Mouse (Mus musculus) lung, adult 2 months (tissue): ENCODE measurements around the gene Map3k15.

ENCODE experiments used
- CTCF ChIP-seq: fragments of 200-500 bp; IDR thresholded peaks from 2 replicates; pipeline ENCODE4 v1.5.1; 2011; ENCODE audit warnings: mild to moderate bottlenecking, low read length, control low read depth; ENCODE audit not compliant: insufficient read depth
- POLR2A ChIP-seq: fragments of 200-500 bp; IDR thresholded peaks from 2 replicates; pipeline ENCODE4 v1.6.1; 2011; ENCODE audit warnings: low read depth, mild to moderate bottlenecking, control low read depth, low read length, borderline replicate concordance; ENCODE audit errors: extremely low read depth

DNA sequence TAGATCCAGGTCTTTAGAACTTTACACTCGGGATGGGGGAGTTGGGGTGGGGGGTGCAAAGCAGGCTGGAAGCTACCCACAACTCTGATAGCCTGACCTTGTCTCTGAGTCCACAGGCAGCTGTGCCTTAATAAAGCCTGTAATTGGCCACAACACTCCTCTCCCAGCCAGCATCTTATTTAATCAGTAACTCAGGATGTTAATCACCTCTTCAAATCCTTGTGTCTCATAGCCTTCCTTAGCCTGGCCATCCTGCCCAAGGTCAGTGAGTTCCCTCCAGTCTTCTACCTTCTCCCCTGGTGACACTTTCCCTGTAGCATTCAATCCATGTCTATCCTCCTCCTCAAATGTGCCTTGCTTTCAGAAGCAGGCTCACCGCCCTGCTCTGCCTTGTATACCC is 19.2 kb upstream of the Map3k15 start:
- TF ChIP-seq CTCF (no peak), POLR2A (no peak)
